Mouse (Mus musculus): ENCODE results near the gene Phlpp2. TPM values are rescaled to one million over a fixed set of nuclear protein-coding genes. Genes with fewer than 3 reads are reported as not detected.

Phlpp2 gene
- total RNA-seq, 2 experiments from 2014 or later = 11.3 to 12.2 TPM

GRCm38 (mm10) chr8:109961693-109962367 is 93.5 kb downstream of the Phlpp2 start, which contains the start of gene Marveld3:
Gene Marveld3 (minus strand): TSS chr8:109962203.
- DNase-seq (ENCODE audit: low spot score in 2 of 2) = no peak

GRCm38 (mm10) chr8:109962896-109963295 is 94.6 kb downstream of the Phlpp2 start:
- DNase-seq (ENCODE audit: low spot score in 2 of 2) = no peak

DNA sequence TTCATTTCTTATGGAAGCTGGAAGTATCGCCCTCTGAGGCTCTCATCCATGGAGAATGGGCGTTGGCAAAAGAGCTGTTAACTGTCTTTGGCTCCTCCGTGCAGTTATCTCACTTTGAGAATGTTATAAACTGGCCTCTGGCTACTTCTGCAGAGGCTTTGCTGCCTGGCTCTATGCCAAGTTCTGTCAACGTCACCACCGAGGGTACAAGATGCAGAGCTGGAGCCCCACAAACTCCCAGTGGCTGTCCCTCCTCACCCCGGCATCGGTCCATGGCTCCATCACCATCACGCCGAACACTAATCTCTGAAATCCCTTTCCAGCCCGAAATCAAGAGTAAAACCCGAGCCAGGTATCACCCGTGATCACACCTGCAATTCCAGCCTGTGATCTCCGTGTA is 95.1 kb downstream of the Phlpp2 start:
- DNase-seq (ENCODE audit: low spot score in 2 of 2) = no peak

DNA sequence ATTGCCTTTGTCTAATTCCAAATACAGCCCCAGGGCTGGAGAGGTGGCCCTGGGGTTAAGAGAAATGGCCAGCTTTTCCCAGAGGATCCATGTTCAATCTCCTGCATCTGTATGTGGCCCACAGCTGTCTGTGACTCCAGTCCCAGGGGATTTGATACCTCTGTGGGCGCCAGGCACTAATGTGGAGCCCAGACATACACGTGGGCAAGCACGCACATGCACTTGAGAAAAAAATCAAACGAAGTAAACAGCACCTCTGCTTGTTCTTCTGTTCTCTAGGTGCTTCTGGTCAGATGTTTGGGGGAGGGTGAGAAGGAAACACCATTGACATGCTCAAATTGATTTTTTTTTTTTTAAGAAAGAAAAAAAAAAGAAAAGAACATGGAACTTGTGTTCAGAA is 95.8 kb downstream of the Phlpp2 start:
- DNase-seq (ENCODE audit: low spot score in 2 of 2) = no peak

GRCm38 (mm10) chr8:109968837-109969236 is 100.5 kb downstream of the Phlpp2 start:
- DNase-seq (ENCODE audit: low spot score in 2 of 2) = no peak

GRCm38 (mm10) chr8:109970323-109970722 is 102.0 kb downstream of the Phlpp2 start:
- DNase-seq (ENCODE audit: low spot score in 2 of 2) = no peak

- DNase-seq (ENCODE audit: low spot score in 2 of 2) = no peak
Observed at GRCm38 (mm10) chr8:109972901-109973300, 104.6 kb downstream of the Phlpp2 start.

GRCm38 (mm10) chr8:109979339-109979738 is 111.0 kb downstream of the Phlpp2 start:
- DNase-seq (ENCODE audit: low spot score in 2 of 2) = no peak

DNA sequence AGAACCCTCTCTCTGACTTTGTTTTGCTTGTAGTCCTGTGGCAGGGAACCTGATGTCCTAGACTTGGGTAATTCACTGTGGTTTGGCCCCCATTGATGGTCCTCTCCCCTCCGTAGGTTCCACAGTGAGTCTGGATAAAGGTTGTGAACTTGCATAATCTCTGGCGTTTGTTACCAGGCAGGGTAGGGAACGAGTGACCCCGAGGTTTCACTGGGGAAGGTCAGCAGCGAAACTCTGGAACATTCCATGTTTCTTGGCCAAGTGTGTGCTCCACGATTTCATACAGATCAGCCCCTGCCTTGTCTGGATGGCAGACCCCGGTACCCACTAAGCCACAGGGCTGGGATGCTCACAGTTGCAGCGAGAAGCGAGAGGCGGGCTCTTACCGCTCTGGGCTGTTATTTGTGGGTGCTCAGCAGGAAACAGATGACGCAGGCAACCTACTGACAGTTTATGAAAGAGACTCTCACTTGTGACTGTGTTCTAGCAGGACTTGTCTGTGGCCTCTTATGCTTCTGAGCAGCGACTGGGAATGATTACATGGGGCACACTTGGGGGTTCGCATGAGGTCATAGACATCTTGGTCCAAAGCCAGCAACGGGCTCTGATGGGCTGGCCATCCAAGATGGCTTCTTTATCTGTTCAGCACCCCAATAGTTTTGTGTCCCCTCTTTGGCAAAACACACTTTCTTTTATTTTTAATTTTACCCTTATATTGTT is 114.2 kb downstream of the Phlpp2 start:
- no peak for DNase-seq (ENCODE audit: low spot score in 2 of 2)

- DNase-seq (ENCODE audit: low spot score in 2 of 2) = no peak
Observed at GRCm38 (mm10) chr8:109983944-109984343, 115.6 kb downstream of the Phlpp2 start.

DNA sequence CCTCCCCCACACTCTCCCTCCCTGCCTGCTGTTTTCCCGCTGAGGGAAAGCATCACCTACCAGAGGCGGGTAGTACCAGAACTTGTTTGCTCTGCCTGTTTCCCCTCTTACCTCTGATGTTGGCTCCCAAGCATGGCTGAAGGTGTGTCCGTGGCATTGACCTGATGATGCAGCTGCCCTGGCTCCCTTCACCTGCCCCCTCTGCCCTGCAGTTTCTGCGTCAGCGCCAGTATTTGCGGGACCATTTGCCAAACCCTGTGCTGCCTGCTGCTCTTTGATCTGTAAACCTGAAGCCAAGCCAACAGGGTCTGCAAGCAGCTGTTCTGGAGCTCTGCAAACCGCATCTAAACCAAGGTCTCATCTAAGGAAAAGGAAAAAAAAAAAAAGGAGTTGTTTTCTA is 118.0 kb downstream of the Phlpp2 start:
- no peak for DNase-seq (ENCODE audit: low spot score in 2 of 2)

GRCm38 (mm10) chr8:109987776-109988175 is 119.4 kb downstream of the Phlpp2 start:
- no peak for DNase-seq (ENCODE audit: low spot score in 2 of 2)

DNA sequence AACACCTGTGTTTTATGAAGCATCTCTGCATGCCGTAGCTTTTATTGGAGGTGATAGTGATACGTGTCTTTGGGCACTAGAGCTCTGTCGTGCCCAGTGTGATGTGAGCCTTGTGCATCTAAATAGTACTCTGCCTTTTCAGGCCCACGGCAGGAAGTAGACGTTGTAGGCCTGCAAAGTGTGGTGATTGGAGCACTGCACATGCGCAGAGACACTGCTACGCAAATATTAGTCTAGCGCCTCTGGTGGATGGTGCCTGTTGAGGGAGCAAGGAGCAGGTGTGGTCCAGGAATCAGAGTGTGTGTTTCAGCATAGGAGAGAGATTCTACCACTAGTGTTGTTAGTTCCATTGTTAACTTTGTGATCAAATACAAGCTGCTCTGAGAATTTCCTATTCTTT is 120.8 kb downstream of the Phlpp2 start:
- no peak for DNase-seq (ENCODE audit: low spot score in 2 of 2)

DNA sequence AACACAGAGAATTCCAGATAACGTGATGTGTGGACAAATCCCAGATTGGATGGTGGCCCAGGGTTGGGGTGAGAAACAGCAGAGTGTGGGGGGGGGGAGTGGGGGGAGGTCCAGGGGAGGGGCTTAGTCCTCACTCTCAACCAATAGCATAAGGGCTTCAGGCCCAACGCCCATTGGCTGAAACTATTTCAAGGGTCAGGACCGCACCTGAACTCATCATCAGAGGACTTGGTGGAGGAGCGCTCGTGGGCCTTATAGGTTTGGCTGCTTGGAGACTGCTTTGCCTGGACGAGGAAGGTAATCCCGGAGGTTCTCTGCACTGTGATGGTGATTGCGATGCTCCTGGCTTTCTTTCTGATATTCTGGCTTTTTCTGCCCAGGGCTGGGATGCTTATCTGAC is 121.9 kb downstream of the Phlpp2 start, which contains the start of gene Tat:
Gene Tat (plus strand): TSS at position 214 of the 400 bp plus-strand sequence.
- DNase-seq (ENCODE audit: low spot score in 2 of 2) = no peak

GRCm38 (mm10) chr8:109992166-109992565 is 123.8 kb downstream of the Phlpp2 start:
- no peak for DNase-seq (ENCODE audit: low spot score in 2 of 2)

- DNase-seq (ENCODE audit: low spot score in 2 of 2) = no peak
Observed at GRCm38 (mm10) chr8:109992951-109993350, 124.6 kb downstream of the Phlpp2 start.

Other genes with a start within 250 kb of the Phlpp2 start
- gene Ist1, start 175.3 kb upstream of the Phlpp2 start, total RNA-seq (2021) = 100 to 1,000 TPM in 1 of 2 experiments, 10 to 100 TPM in 1; 99.2 to 104 TPM
- gene Zfp821, start 163.0 kb upstream of the Phlpp2 start, total RNA-seq (2021) = 10 to 100 TPM; 23.3 to 26.1 TPM
- 10 to 100 TPM; 57.5 to 61.5 TPM for gene Atxn1l, start 130.8 kb upstream of the Phlpp2 start, total RNA-seq (2021)
- 10 to 100 TPM; 88.5 to 90.0 TPM for gene Ap1g1, start 90.0 kb upstream of the Phlpp2 start, total RNA-seq (2021)
- 1 to 10 TPM in 1 of 2 experiments, under 1 TPM in 1; 0.25 to 1.6 TPM for gene Marveld3, start 93.7 kb downstream of the Phlpp2 start, total RNA-seq (2021)
- 1 to 10 TPM in 1 of 2 experiments, under 1 TPM in 1; 0.48 to 8.8 TPM for gene Tat, start 121.9 kb downstream of the Phlpp2 start, total RNA-seq (2021)
- 1 to 10 TPM; 1.6 to 2.3 TPM for gene Chst4, start 171.2 kb downstream of the Phlpp2 start, total RNA-seq (2021)
- 10 to 100 TPM in 1 of 2 experiments, 1 to 10 TPM in 1; 8.2 to 10.8 TPM for gene Zfp612, start 211.2 kb downstream of the Phlpp2 start, total RNA-seq (2021)
- gene Gm21964, start 232.7 kb downstream of the Phlpp2 start, total RNA-seq (2021) = not detected
- gene Gm17720, start 234.2 kb downstream of the Phlpp2 start, total RNA-seq (2021) = not detected